Mouse (Mus musculus) hindbrain, embryonic 12.5 days (tissue): Measurements from ENCODE around the gene Itgal. TPM values are rescaled to one million over a fixed set of nuclear protein-coding genes. Genes with fewer than 3 reads are reported as not detected.
A peak's percentile ranks its signal among the peaks of the same experiment; 100 is the strongest.
"Not testable (repeated sequence)": the region's sequence is repeated elsewhere in the genome, so short reads cannot be mapped to it uniquely, and the experiment has no call there.

Source experiments
- ATAC-seq: fragments of 200-750 bp; cut with Nextera tagmentation; 2 replicates; pipeline ENCODE4 v1.8.0; 2017; ENCODE audit warnings: moderate TSS enrichment; ENCODE audit not compliant: low FRiP score
- H3K27ac ChIP-seq: fragments of 300-500 bp; sonication (generic); 2 replicates; pipeline ENCODE4 v1.5.1; 2016; ENCODE audit warnings: mild to moderate bottlenecking
- H3K27me3 ChIP-seq: fragments of 300-500 bp; sonication (generic); 2 replicates; pipeline ENCODE4 v1.6.1; 2016; ENCODE audit warnings: mild to moderate bottlenecking
- H3K36me3 ChIP-seq: fragments of 300-500 bp; sonication (generic); 2 replicates; pipeline ENCODE4 v1.6.1; 2016; ENCODE audit warnings: mild to moderate bottlenecking
- H3K4me1 ChIP-seq: fragments of 300-500 bp; sonication (generic); 2 replicates; pipeline ENCODE4 v1.6.1; 2016
- H3K4me2 ChIP-seq: fragments of 300-500 bp; sonication (generic); replicated peaks from 2 replicates; pipeline ENCODE4 v1.6.1; 2016; ENCODE audit warnings: mild to moderate bottlenecking
- H3K4me3 ChIP-seq: fragments of 300-500 bp; sonication (generic); 2 replicates; pipeline ENCODE4 v1.5.1; 2016; ENCODE audit warnings: mild to moderate bottlenecking
- H3K9ac ChIP-seq: fragments of 300-500 bp; sonication (generic); 2 replicates; pipeline ENCODE4 v1.6.1; 2016; ENCODE audit warnings: mild to moderate bottlenecking, moderate library complexity
- H3K9me3 ChIP-seq: fragments of 300-500 bp; sonication (generic); replicated peaks from 2 replicates; pipeline ENCODE4 v1.6.1; 2016; ENCODE audit warnings: mild to moderate bottlenecking
- WGBS: fragments of 180-500 bp; shearing (Covaris S2); methylation state at CpG from one replicate; pipeline ENCODE4 v1.1.7; 2016; 5-methylcytosine and 5-hydroxymethylcytosine counted together
- polyA plus RNA-seq: library from polyadenylated mRNA; unstranded; fragments of >200 nt; fragmentation: Nextera tagmentation; extraction: Ambion mirVana; gene quantifications from 2 replicates; pipeline ENCODE4 v1.2.1, GENCODE M21; 2016

The Itgal gene
- polyA plus RNA-seq, 1 experiment from 2014 or later, result 0.52 TPM

DNA sequence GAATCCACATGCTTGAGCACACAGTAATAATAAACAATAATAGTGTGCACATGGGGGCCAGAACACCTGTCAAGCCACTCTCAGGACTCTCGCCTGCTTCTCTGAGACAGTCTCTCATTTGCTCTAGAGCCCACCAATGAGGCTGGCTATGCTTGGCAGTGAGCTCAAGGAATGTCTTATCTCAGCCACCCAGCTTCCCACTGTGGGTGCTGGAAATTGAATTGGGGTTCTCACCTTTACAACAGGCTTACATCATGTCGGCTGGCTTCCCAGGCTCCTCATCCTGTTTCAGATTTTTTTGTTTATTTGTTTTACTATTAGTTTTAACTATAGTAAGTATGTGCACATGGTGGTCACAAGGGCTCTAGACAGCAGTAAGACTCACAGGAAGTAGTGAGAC lies 75.2 kb downstream of the Itgal start:
- Histone ChIP-seq H3K9ac (no peak overlapping the region), H3K36me3 (peaks cover 7% of the 10 kb centered on the region), H3K9me3 (no peaks in the 10 kb centered on the region), H3K4me2 (no peak overlapping the region), H3K27ac (no peak overlapping the region), H3K4me1 (no peaks in the 10 kb centered on the region), H3K27me3 (no peaks in the 10 kb centered on the region), H3K4me3 (no peak overlapping the region)
- whole genome bisulfite sequencing, result 89% methylated on average over 2 of the region's 2 CpGs
- no peak for ATAC-seq

DNA sequence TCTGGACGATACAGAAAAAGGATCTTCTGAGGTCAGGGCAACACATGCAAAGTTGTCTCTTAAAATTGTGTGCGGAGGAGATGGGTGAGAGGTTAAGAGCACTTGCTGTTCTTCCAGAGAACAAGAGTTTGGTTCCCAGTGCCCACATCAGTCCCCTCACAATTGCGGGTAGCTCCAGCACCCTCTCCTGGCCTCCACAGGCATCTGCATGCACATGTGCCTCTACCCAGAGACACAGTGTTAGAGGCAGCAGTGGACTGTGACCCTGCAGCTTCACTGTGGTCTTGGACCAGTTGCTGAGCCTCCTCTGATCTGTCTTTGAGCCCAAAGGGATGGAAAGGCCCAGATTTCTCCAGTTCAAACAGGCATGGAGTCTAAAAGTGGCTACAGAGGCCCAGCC lies 75.8 kb downstream of the Itgal start:
- not testable (repeated sequence) for H3K4me1 ChIP-seq, H3K4me3 ChIP-seq, H3K36me3 ChIP-seq, H3K4me2 ChIP-seq, H3K27ac ChIP-seq, H3K9ac ChIP-seq, H3K9me3 ChIP-seq, H3K27me3 ChIP-seq, ATAC-seq
- 82% methylated on average over 3 of the region's 3 CpGs for WGBS

DNA sequence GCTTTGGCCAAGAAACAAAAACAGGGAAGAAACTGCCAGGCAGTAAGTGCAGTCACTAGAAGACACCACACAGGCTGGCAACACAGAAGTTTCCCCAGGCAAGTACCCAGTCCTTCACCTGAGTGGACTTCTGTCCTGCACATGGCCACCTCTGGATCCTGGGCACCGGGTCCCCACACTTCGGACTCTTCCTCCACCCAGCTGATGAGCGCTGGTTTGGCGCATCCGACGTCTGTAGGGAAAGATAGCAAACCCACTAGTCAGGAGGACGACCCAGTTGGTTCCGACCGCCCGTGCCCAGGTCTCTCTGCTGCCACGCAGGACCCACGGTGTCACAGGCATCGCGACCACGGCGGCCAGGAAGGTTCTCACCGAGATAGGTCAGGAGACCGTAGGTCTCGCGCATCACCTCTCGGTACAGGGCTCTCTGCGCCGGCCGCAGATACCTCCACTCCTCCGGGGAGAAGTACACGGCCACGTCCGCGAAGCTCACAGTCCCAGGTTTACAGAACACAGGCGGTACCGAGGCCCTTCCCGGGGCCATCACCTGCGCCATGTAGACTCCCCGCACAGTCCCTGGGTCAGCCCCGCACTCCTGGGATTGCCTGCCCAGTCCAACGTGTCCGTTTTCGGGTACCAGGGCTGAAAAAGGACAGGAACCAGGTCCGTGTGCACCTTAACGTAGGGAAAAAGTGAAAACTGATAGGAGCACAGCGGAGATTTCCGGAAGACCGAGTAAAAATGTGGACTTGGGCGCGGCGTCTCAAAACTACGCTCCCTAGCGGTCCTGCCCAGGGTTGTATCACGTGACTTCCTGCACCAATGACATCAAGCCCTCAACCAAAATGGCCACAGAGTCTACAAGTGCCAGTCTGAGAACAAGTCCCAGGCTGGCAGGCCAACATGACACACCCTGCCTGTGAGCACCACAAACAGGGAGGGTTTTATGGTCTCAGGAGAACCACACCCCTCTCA lies 79.5 kb downstream of the Itgal start, which contains the start of gene Zfp747:
TSS of gene Zfp747 (minus strand) at position 780 of the 975 bp plus-strand sequence.
- not testable (repeated sequence) for H3K4me1 ChIP-seq, H3K27me3 ChIP-seq, H3K9me3 ChIP-seq, H3K36me3 ChIP-seq
- Histone ChIP-seq H3K4me3 (peak within 1 kb of the TSS; percentile 74), H3K4me2 (peak within 1 kb of the TSS; percentile 77), H3K9ac (peak within 1 kb of the TSS; percentile 72), H3K27ac (peak within 1 kb of the TSS; percentile 73; the same call in 1 of the 2 replicates)
- WGBS, result 2% methylated on average over 48 of the region's 49 CpGs
- ATAC-seq, result peak; percentile 92

DNA sequence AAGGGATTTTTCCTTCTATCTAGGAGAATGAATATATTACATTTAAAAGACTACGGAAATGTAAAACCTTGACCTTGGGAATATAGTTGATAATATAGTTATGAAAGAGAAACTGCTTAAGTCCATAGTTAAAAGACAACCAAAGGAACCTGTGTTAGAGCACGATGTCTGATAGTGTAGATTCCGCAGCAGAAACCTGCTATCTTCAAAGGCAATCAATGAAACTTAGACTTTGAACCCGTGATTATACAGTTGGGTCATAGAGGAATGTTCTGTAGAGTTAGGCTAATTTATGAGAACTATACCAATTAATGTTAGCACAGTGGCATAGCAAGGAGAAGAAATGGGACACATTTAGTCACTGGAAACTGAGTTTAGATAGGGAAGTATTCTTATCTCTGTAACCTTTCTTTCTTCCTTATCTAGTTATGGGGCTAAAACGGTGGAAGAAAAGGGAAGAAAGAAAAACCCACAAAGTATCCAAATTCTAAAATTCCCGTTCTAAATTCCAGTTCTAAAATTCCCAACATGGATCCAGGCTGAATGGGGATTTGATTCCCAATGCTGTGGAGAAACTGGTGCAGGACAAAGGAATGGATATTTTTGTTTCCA lies 82.4 kb downstream of the Itgal start:
- H3K36me3 ChIP-seq, result peaks cover 18% of the 10 kb centered on the region
- H3K4me1 ChIP-seq, result no peaks in the 10 kb centered on the region
- no peak overlapping the region for H3K27ac ChIP-seq
- no peak for ATAC-seq
- H3K9ac ChIP-seq, result no peak overlapping the region
- WGBS, result 81% methylated on average over 6 of the region's 6 CpGs
- no peaks in the 10 kb centered on the region for H3K27me3 ChIP-seq
- no peak overlapping the region for H3K4me3 ChIP-seq
- H3K9me3 ChIP-seq, result peaks cover 4% of the 10 kb centered on the region; the same call in 1 of the 2 replicates
- no peak overlapping the region for H3K4me2 ChIP-seq

Other genes with a start within 250 kb of the Itgal start
- gene Zg16, start 208.9 kb upstream of the Itgal start, polyA plus RNA-seq, result not detected in 2 replicates
- 1.0 and 1.2 TPM in 2 replicates for gene AI467606, start 204.9 kb upstream of the Itgal start, polyA plus RNA-seq
- gene Qprt, start 174.0 kb upstream of the Itgal start, polyA plus RNA-seq, result 0.80 and 1.9 TPM in 2 replicates
- not detected in 2 replicates for gene Spn, start 158.4 kb upstream of the Itgal start, polyA plus RNA-seq
- gene Cd2bp2, start 100.2 kb upstream of the Itgal start, polyA plus RNA-seq, result 86.2 and 92.9 TPM in 2 replicates
- 46.5 and 47.2 TPM in 2 replicates for gene Tbc1d10b, start 87.8 kb upstream of the Itgal start, polyA plus RNA-seq
- gene Mylpf, start 87.4 kb upstream of the Itgal start, polyA plus RNA-seq, result 19.5 and 46.1 TPM in 2 replicates
- gene Zfp553, start 63.2 kb upstream of the Itgal start, polyA plus RNA-seq, result 61.3 and 67.9 TPM in 2 replicates
- 32.7 and 33.2 TPM in 2 replicates for gene Sept1, start 63.1 kb upstream of the Itgal start, polyA plus RNA-seq
- 61.3 and 62.8 TPM in 2 replicates for gene Zfp771, start 52.0 kb upstream of the Itgal start, polyA plus RNA-seq
- gene Dctpp1, start 35.6 kb upstream of the Itgal start, polyA plus RNA-seq, result 123 and 147 TPM in 2 replicates
- 66.5 and 69.3 TPM in 2 replicates for gene Sephs2, start 22.2 kb upstream of the Itgal start, polyA plus RNA-seq
- 21.3 and 23.1 TPM in 2 replicates for gene Zfp768, start 49.3 kb downstream of the Itgal start, polyA plus RNA-seq
- 9.3 and 9.7 TPM in 2 replicates for gene Zfp747, start 79.8 kb downstream of the Itgal start, polyA plus RNA-seq
- 5.4 and 6.0 TPM in 2 replicates for gene 9130019O22Rik, start 90.9 kb downstream of the Itgal start, polyA plus RNA-seq
- gene E430018J23Rik, start 97.4 kb downstream of the Itgal start, polyA plus RNA-seq, result 6.4 and 6.8 TPM in 2 replicates
- gene Zfp764, start 110.6 kb downstream of the Itgal start, polyA plus RNA-seq, result 5.9 and 6.5 TPM in 2 replicates
- 28.7 and 30.7 TPM in 2 replicates for gene Zfp688, start 125.8 kb downstream of the Itgal start, polyA plus RNA-seq
- gene Zfp689, start 152.9 kb downstream of the Itgal start, polyA plus RNA-seq, result 16.3 and 17.7 TPM in 2 replicates
- gene Prr14, start 163.4 kb downstream of the Itgal start, polyA plus RNA-seq, result 55.4 and 56.3 TPM in 2 replicates
- 14.4 and 15.6 TPM in 2 replicates for gene Fbrs, start 182.9 kb downstream of the Itgal start, polyA plus RNA-seq
- gene Srcap, start 215.7 kb downstream of the Itgal start, polyA plus RNA-seq, result 90.8 and 96.2 TPM in 2 replicates
- 16.7 and 16.9 TPM in 2 replicates for gene Gm42715, start 223.3 kb downstream of the Itgal start, polyA plus RNA-seq